Mouse (Mus musculus) gastrocnemius, postnatal 36 days (tissue): ENCODE measurements around the gene Tmem254c. TPM values are rescaled to one million over a fixed set of nuclear protein-coding genes. Genes with fewer than 3 reads are reported as not detected.

Experiments used
- total RNA-seq, 2 experiments: library from RNA; stranded (reverse); gene quantifications; 2 replicates each; pipeline ENCODE4 v1.2.3; 2021

Gene Tmem254c
- total RNA-seq, 2 experiments from 2014 or later, result 1.3 to 3.7 TPM

Other genes starting within 250 kb of the Tmem254c start
- 10 to 100 TPM; 90.7 to 93.7 TPM for gene Anxa11, start 225.2 kb downstream of the Tmem254c start, total RNA-seq
- gene Plac9a, start 164.3 kb downstream of the Tmem254c start, total RNA-seq, result 1 to 10 TPM; 2.1 to 2.9 TPM
- under 1 TPM; 0.27 to 0.56 TPM for gene Tmem254a, start 139.7 kb downstream of the Tmem254c start, total RNA-seq
- not detected for gene Cphx1, start 129.1 kb downstream of the Tmem254c start, total RNA-seq
- gene Duxbl1, start 88.8 kb downstream of the Tmem254c start, total RNA-seq, result under 1 TPM in 1 of 2 experiments, not detected in 1; 0.25 TPM
- gene Gm9780, start 24.6 kb downstream of the Tmem254c start, total RNA-seq, result 1 to 10 TPM; 2.9 to 5.9 TPM
- not detected for gene Cphx2, start 14.2 kb upstream of the Tmem254c start, total RNA-seq
- not detected for gene Cphx3, start 14.9 kb upstream of the Tmem254c start, total RNA-seq
- gene Duxbl2, start 51.0 kb upstream of the Tmem254c start, total RNA-seq, result not detected
- gene Plac9b, start 115.1 kb upstream of the Tmem254c start, total RNA-seq, result 10 to 100 TPM; 28.3 to 32.6 TPM
- 1 to 10 TPM in 1 of 2 experiments, not detected in 1; 2.5 TPM for gene Tmem254b, start 139.7 kb upstream of the Tmem254c start, total RNA-seq
- gene Duxbl3, start 190.6 kb upstream of the Tmem254c start, total RNA-seq, result under 1 TPM in 1 of 2 experiments, not detected in 1; 0.10 TPM